Comparison of ENCODE assay signal across 26 mouse cellular contexts in the genomic region with DNA sequence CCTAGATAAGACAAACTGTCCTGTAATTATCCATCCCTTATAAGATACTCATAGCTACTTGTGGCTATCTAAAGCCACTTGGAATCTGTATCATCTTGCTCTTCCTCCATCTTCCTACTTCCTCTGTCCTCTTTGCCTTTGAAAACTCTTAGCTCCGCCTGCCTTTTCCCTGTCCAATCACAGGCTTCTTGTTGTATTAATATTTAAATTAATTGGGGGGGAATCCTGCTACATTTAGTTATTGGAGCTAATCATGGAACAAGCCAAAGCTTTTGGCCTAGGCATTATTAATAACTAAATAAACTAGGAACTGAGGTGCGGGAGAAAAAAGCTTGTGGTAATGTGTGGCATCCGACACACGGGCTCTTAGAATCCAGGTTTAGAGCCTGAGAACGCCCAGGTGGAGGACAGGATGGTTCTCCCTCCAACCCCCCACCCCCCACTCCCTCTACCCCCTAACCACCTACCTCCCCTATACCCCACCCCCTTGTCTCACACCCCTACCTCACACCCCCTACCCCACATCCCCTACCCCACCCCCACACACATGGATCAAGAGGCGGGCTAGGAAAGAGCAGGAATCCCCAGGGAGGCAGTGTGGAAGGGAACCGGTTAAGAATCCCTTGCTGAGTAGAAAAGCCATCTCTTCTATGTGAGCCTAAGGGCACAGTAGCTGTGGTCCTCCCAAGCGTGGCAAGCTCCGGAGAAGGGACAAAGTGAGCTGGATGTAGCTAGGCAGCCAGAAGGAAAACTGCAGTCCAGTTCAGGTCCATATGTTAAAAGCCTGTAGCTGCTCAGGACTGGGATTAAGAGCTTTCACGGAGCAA. TPM values are rescaled to one million over a fixed set of nuclear protein-coding genes. Genes with fewer than 3 reads are reported as not detected.
DNase-seq lines count a peak whose midpoint lies in the region; ATAC-seq and TF ChIP-seq lines count a peak whose summit lies in the region.
"Had no signal": no experiment of that assay in that cellular context is flagged by ENCODE, and none has a peak within 500 bp of the region (broad histone marks: within the 10 kb centered on the region; RNA-seq: fewer than 3 reads in every experiment).

No protein-coding gene starts in this region.

- WGBS in kidney, postnatal 0 days: 61% methylated on average over 10 of the region's 10 CpGs
- WGBS in kidney, adult 2 months: 58% methylated on average over 10 of the region's 10 CpGs
- WGBS in neural tube, embryonic 13.5 days: 62% methylated on average over 10 of the region's 10 CpGs

- no peak for DNase-seq in kidney, postnatal 0 days (ENCODE audit: low spot score)
- no peak for DNase-seq in kidney, adult 2 months
- DNase-seq in neural tube, embryonic 10.5 days (ENCODE audit: extremely low spot score, low spot score): no peak
- DNase-seq in R1 (ENCODE audit: low read depth, low spot score): peak; percentile 82
- no peak for DNase-seq in layer of hippocampus, postnatal 36 days
- DNase-seq in cerebellum, adult 8-10 months: no peak
- DNase-seq: adrenal gland, adult 8-10 months; cerebellum, postnatal 25 days; gastrocnemius, postnatal 14 days; heart, postnatal 10 days; kidney, postnatal 10 days; liver, postnatal 0 days; lung, postnatal 36 days; thymus, postnatal 14 days had no signal

- H3K36me3 ChIP-seq in kidney, postnatal 0 days (ENCODE audit: insufficient read depth, low read length): 0 out of 2 replicates have a peak, but pooled peaks cover 4% of the 10 kb centered on the region
- peaks cover 1% of the 10 kb centered on the region; the same call in 1 of the 2 replicates for H3K36me3 ChIP-seq in kidney, adult 2 months (ENCODE audit: control insufficient read depth, insufficient read depth, low read length)
- peaks cover 22% of the 10 kb centered on the region for H3K36me3 ChIP-seq in neural tube, embryonic 13.5 days
- H3K36me3 ChIP-seq: intestine, embryonic 15.5 days; stomach, embryonic 15.5 days had no signal

- no peak overlapping the region for H3K4me3 ChIP-seq in kidney, postnatal 0 days (replicated peaks; ENCODE audit: low read depth, low read length)
- H3K4me3 ChIP-seq in kidney, adult 2 months (ENCODE audit: insufficient read depth, low read depth, low read length): no peak overlapping the region
- H3K4me3 ChIP-seq in neural tube, embryonic 13.5 days: no peak overlapping the region
- H3K4me3 ChIP-seq: forebrain, embryonic 13.5 days; heart, embryonic 13.5 days; hindbrain, embryonic 10.5 days; hindbrain, embryonic 15.5 days; intestine, embryonic 15.5 days; left cerebral cortex, adult 2 months; liver, embryonic 12.5 days; midbrain, embryonic 15.5 days; stomach, embryonic 15.5 days had no signal

- ATAC-seq in kidney, postnatal 0 days (replicated peaks; ENCODE audit: low FRiP score, low read depth): 0 out of 2 replicates have a peak, but pooled peaks have one; percentile 29
- ATAC-seq in neural tube, embryonic 13.5 days (ENCODE audit: low read depth): 0 out of 2 replicates have a peak, but pooled peaks have one; percentile 27
- ATAC-seq: CD4-positive, CD25-positive, alpha-beta regulatory T cell, adult 4 months; forebrain, embryonic 13.5 days; intestine, embryonic 15.5 days; liver, embryonic 12.5 days; liver, postnatal 0 days; midbrain, embryonic 15.5 days had no signal

- no peaks in the 10 kb centered on the region for H3K9me3 ChIP-seq in kidney, postnatal 0 days (replicated peaks; ENCODE audit: low read length)
- H3K9me3 ChIP-seq in neural tube, embryonic 13.5 days: no peaks in the 10 kb centered on the region
- H3K9me3 ChIP-seq: forebrain, embryonic 13.5 days; hindbrain, embryonic 15.5 days; intestine, embryonic 15.5 days; liver, embryonic 12.5 days; midbrain, embryonic 15.5 days; stomach, embryonic 15.5 days had no signal

- H3K27me3 ChIP-seq in kidney, postnatal 0 days (ENCODE audit: insufficient read depth, low read length): no peaks in the 10 kb centered on the region
- H3K27me3 ChIP-seq in kidney, adult 2 months (replicated peaks; ENCODE audit: control insufficient read depth, insufficient read depth, low read length): no peaks in the 10 kb centered on the region
- H3K27me3 ChIP-seq in neural tube, embryonic 13.5 days: no peaks in the 10 kb centered on the region
- H3K27me3 ChIP-seq: forebrain, embryonic 13.5 days; heart, embryonic 13.5 days; hindbrain, embryonic 15.5 days; intestine, embryonic 15.5 days; midbrain, embryonic 15.5 days; stomach, embryonic 15.5 days had no signal

- no peak overlapping the region for H3K4me2 ChIP-seq in kidney, postnatal 0 days (ENCODE audit: low read length)
- no peak overlapping the region for H3K4me2 ChIP-seq in neural tube, embryonic 13.5 days
- H3K4me2 ChIP-seq: forebrain, embryonic 13.5 days; heart, embryonic 13.5 days; hindbrain, embryonic 15.5 days; intestine, embryonic 15.5 days; liver, embryonic 12.5 days; midbrain, embryonic 15.5 days; stomach, embryonic 15.5 days had no signal

- no peak for TF ChIP-seq POLR2A in kidney, adult 2 months (IDR thresholded peaks at IDR 0.05; ENCODE audit: low read depth, low read length)

- no peaks in the 10 kb centered on the region for H3K4me1 ChIP-seq in kidney, postnatal 0 days (replicated peaks; ENCODE audit: insufficient read depth, low read length)
- no peaks in the 10 kb centered on the region for H3K4me1 ChIP-seq in kidney, adult 2 months (ENCODE audit: control insufficient read depth, insufficient read depth, low read length)
- no peaks in the 10 kb centered on the region for H3K4me1 ChIP-seq in neural tube, embryonic 13.5 days (replicated peaks)
- H3K4me1 ChIP-seq: forebrain, embryonic 13.5 days; heart, embryonic 13.5 days; hindbrain, embryonic 15.5 days; intestine, embryonic 15.5 days; liver, embryonic 12.5 days; midbrain, embryonic 15.5 days; stomach, embryonic 15.5 days had no signal

- no peak for TF ChIP-seq CTCF in kidney, postnatal 0 days (IDR thresholded peaks at IDR 0.05; ENCODE audit: low read depth)
- no peak for TF ChIP-seq CTCF in kidney, adult 2 months (conservative IDR thresholded peaks at IDR 0.05; ENCODE audit: insufficient read depth, insufficient read length, low read depth, low read length)

- H3K27ac ChIP-seq in kidney, postnatal 0 days: no peak overlapping the region
- H3K27ac ChIP-seq in kidney, adult 2 months (ENCODE audit: insufficient read depth, low read depth, low read length): no peak overlapping the region
- no peak overlapping the region for H3K27ac ChIP-seq in neural tube, embryonic 13.5 days (replicated peaks)
- H3K27ac ChIP-seq: forebrain, embryonic 13.5 days; heart, embryonic 13.5 days; hindbrain, embryonic 10.5 days; hindbrain, embryonic 15.5 days; intestine, embryonic 15.5 days; left cerebral cortex, adult 2 months; liver, embryonic 12.5 days; midbrain, embryonic 15.5 days; stomach, embryonic 15.5 days had no signal

- no peak overlapping the region for H3K9ac ChIP-seq in kidney, postnatal 0 days (ENCODE audit: low read depth, low read length)
- no peak overlapping the region for H3K9ac ChIP-seq in neural tube, embryonic 13.5 days
- H3K9ac ChIP-seq: forebrain, embryonic 13.5 days; heart, embryonic 13.5 days; hindbrain, embryonic 15.5 days; intestine, embryonic 15.5 days; liver, embryonic 12.5 days; liver, postnatal 0 days; midbrain, embryonic 15.5 days; stomach, embryonic 15.5 days had no signal

RNA-seq across cellular contexts. Expression of a gene that starts 10.0 kb away (rescaled TPM):
- polyA plus RNA-seq in kidney, postnatal 0 days (2015; fragmentation: Nextera tagmentation; extraction: Ambion mirVana): 7.5 and 8.9 TPM in 2 replicates
- 3.1 and 3.4 TPM in 2 replicates for polyA plus RNA-seq in kidney, adult 2 months (2012; rRNA removed)
- 6.9 and 7.6 TPM in 2 replicates for polyA plus RNA-seq in neural tube, embryonic 13.5 days (2015; fragmentation: Nextera tagmentation; extraction: Ambion mirVana)
- 10 to 100 TPM; 12.3 to 13.9 TPM for total RNA-seq in layer of hippocampus, postnatal 36 days (2021)
- total RNA-seq: MEL had no signal

RNA-seq across cellular contexts. Expression of a gene that starts 20.8 kb away (rescaled TPM):
- polyA plus RNA-seq in kidney, postnatal 0 days (2015; fragmentation: Nextera tagmentation; extraction: Ambion mirVana): 22.9 and 24.6 TPM in 2 replicates
- polyA plus RNA-seq in kidney, adult 2 months (2012; rRNA removed): 3.8 and 4.3 TPM in 2 replicates
- polyA plus RNA-seq in neural tube, embryonic 13.5 days (2015; fragmentation: Nextera tagmentation; extraction: Ambion mirVana): 39.8 and 49.2 TPM in 2 replicates
- 10 to 100 TPM; 23.6 to 25.6 TPM for total RNA-seq in layer of hippocampus, postnatal 36 days (2021)

RNA-seq across cellular contexts. Expression of a gene that starts 25.6 kb away (rescaled TPM):
- 3.2 and 3.3 TPM in 2 replicates for polyA plus RNA-seq in kidney, postnatal 0 days (2015; fragmentation: Nextera tagmentation; extraction: Ambion mirVana)
- 1.2 and 1.3 TPM in 2 replicates for polyA plus RNA-seq in kidney, adult 2 months (2012; rRNA removed)
- polyA plus RNA-seq in neural tube, embryonic 13.5 days (2015; fragmentation: Nextera tagmentation; extraction: Ambion mirVana): 4.9 and 5.5 TPM in 2 replicates
- total RNA-seq in layer of hippocampus, postnatal 36 days (2021): 1 to 10 TPM; 7.8 to 9.7 TPM
- total RNA-seq: MEL had no signal

RNA-seq across cellular contexts. Expression of a gene that starts 36.2 kb away (rescaled TPM):
- polyA plus RNA-seq in kidney, postnatal 0 days (2015; fragmentation: Nextera tagmentation; extraction: Ambion mirVana): 9.8 and 10.0 TPM in 2 replicates
- 9.4 and 10.5 TPM in 2 replicates for polyA plus RNA-seq in kidney, adult 2 months (2012; rRNA removed)
- polyA plus RNA-seq in neural tube, embryonic 13.5 days (2015; fragmentation: Nextera tagmentation; extraction: Ambion mirVana): 18.2 and 19.2 TPM in 2 replicates
- total RNA-seq in layer of hippocampus, postnatal 36 days (2021): 10 to 100 TPM; 12.2 to 14.8 TPM

RNA-seq across cellular contexts. Expression of a gene that starts 42.9 kb away (rescaled TPM):
- polyA plus RNA-seq in kidney, postnatal 0 days (2015; fragmentation: Nextera tagmentation; extraction: Ambion mirVana): 2.2 and 2.5 TPM in 2 replicates
- polyA plus RNA-seq in kidney, adult 2 months (2012; rRNA removed): 1.9 and 2.3 TPM in 2 replicates
- polyA plus RNA-seq in neural tube, embryonic 13.5 days (2015; fragmentation: Nextera tagmentation; extraction: Ambion mirVana): 4.4 TPM in 2 replicates
- total RNA-seq in layer of hippocampus, postnatal 36 days (2021): 10 to 100 TPM in 1 of 2 experiments, 1 to 10 TPM in 1; 8.8 to 10.4 TPM
- total RNA-seq: MEL had no signal
